Mouse (Mus musculus): ENCODE data around the gene Stk36. TPM values are rescaled to one million over a fixed set of nuclear protein-coding genes. Genes with fewer than 3 reads are reported as not detected.

The Stk36 gene
- total RNA-seq, 2 experiments from 2014 or later = 3.7 to 6.9 TPM

GRCm38 (mm10) chr1:74662253-74662865 lies 61.1 kb downstream of the Stk36 start:
- no peak for DNase-seq (ENCODE audit: low spot score in 2 of 2)
- intact Hi-C loops (cut with DNase I) = loop anchor here (10.0 kb wide), 1 partner anchor 78 kb away; the partner anchor contains the start of genes Bcs1l and Zfp142

- intact Hi-C loops (cut with DNase I) = loop anchor here (10.0 kb wide), 1 partner anchor 80 kb away; the partner anchor contains the start of genes Bcs1l and Zfp142
- no peak for DNase-seq (ENCODE audit: low spot score in 2 of 2)
These were observed 63.9 kb downstream of the Stk36 start for GRCm38 (mm10) chr1:74665153-74665552.

- no peak for DNase-seq (ENCODE audit: low spot score in 2 of 2)
These were observed 67.1 kb downstream of the Stk36 start for GRCm38 (mm10) chr1:74668371-74668770.

GRCm38 (mm10) chr1:74672731-74673130 lies 71.5 kb downstream of the Stk36 start:
- DNase-seq (ENCODE audit: low spot score in 2 of 2) = no peak
- intact Hi-C loops (cut with DNase I) = no loop called here

More at GRCm38 (mm10) chr1:74668371-74668770, 67.1 kb downstream of the Stk36 start:
- intact Hi-C loops (cut with DNase I) = loop anchor here (10.0 kb wide), 1 partner anchor 84 kb away; the partner anchor contains the start of genes Bcs1l and Zfp142

- no peak for DNase-seq (ENCODE audit: low spot score in 2 of 2)
These were observed 75.6 kb downstream of the Stk36 start for GRCm38 (mm10) chr1:74676863-74677262.

GRCm38 (mm10) chr1:74677843-74678242 lies 76.6 kb downstream of the Stk36 start:
- no peak for DNase-seq (ENCODE audit: low spot score in 2 of 2)
- intact Hi-C loops (cut with DNase I) = no loop called here

More at GRCm38 (mm10) chr1:74676863-74677262, 75.6 kb downstream of the Stk36 start:
- intact Hi-C loops (cut with DNase I) = no loop called here

Small RNAs within 50 kb of the gene (microRNA-seq; reads per million reads assigned to microRNA genes)
- gene Gm25035 = not detected

Other genes with a start within 250 kb of the Stk36 start
- 1 to 10 TPM; 1.3 TPM for gene Catip, start 239.3 kb upstream of the Stk36 start, total RNA-seq (2021)
- gene Slc11a1, start 226.2 kb upstream of the Stk36 start, total RNA-seq (2021) = 1 to 10 TPM; 2.6 to 5.1 TPM
- 10 to 100 TPM; 23.0 to 25.2 TPM for gene Ctdsp1, start 209.9 kb upstream of the Stk36 start, total RNA-seq (2021)
- 1 to 10 TPM in 1 of 2 experiments, under 1 TPM in 1; 0.39 to 1.1 TPM for gene Vil1, start 192.1 kb upstream of the Stk36 start, total RNA-seq (2021)
- 10 to 100 TPM; 24.9 to 28.0 TPM for gene Cnot9, start 95.4 kb upstream of the Stk36 start, total RNA-seq (2021)
- gene Plcd4, start 58.6 kb upstream of the Stk36 start, total RNA-seq (2021) = 10 to 100 TPM; 12.0 to 17.3 TPM
- 10 to 100 TPM; 21.5 to 24.5 TPM for gene Usp37, start 57.2 kb upstream of the Stk36 start, total RNA-seq (2021)
- gene Zfp142, start 13.2 kb upstream of the Stk36 start, total RNA-seq (2021) = 10 to 100 TPM; 25.2 to 35.0 TPM
- 10 to 100 TPM; 22.5 to 24.7 TPM for gene Bcs1l, start 13.2 kb upstream of the Stk36 start, total RNA-seq (2021)
- 10 to 100 TPM; 46.7 to 68.2 TPM for gene Rnf25, start within 50 bp of the Stk36 start, total RNA-seq (2021)
- gene Ttll4, start 60.3 kb downstream of the Stk36 start, total RNA-seq (2021) = 10 to 100 TPM; 15.1 to 33.5 TPM
- gene Cyp27a1, start 112.1 kb downstream of the Stk36 start, total RNA-seq (2021) = 1 to 10 TPM; 2.3 to 3.3 TPM
- gene Prkag3, start 147.8 kb downstream of the Stk36 start, total RNA-seq (2021) = under 1 TPM in 1 of 2 experiments, not detected in 1; 0.14 TPM
- gene Wnt6, start 170.4 kb downstream of the Stk36 start, total RNA-seq (2021) = 1 to 10 TPM; 1.4 to 4.0 TPM
- 10 to 100 TPM in 1 of 2 experiments, 1 to 10 TPM in 1; 8.5 to 12.7 TPM for gene Wnt10a, start 190.1 kb downstream of the Stk36 start, total RNA-seq (2021)